Mouse (Mus musculus) 3134 (cell line): ENCODE measurements around the gene Med9.
"Not testable (repeated sequence)": the region's sequence is repeated elsewhere in the genome, so short reads cannot be mapped to it uniquely, and the experiment has no call there.

Experiments used
- DNase-seq: peaks from one replicate; pipeline ENCODE4 v3.0.0-alpha.2; 2011; ENCODE audit warnings: low spot score; ENCODE audit not compliant: insufficient read length; ENCODE audit errors: extremely low read depth

Med9 gene

DNA sequence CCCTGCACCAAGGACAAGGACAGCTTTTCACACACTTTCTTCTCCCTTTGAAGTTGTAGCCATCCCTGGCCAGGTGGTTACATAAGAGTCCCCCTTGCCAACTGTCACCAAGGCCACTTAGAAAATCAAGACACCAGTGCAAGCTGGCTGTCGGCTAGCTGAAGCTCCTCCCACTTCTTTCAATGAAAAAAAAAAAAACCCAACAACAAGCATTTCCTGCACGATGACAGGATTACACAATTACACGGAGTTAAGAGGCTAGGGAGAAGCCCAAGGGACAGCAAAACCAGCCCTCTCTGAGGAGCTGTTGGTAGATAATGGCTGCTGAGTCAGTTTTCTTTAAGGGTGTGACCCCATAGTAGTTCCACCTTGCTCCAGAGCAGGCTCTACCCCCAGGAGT, 6.6 kb upstream of the Med9 start:
- no peak for DNase-seq

DNA sequence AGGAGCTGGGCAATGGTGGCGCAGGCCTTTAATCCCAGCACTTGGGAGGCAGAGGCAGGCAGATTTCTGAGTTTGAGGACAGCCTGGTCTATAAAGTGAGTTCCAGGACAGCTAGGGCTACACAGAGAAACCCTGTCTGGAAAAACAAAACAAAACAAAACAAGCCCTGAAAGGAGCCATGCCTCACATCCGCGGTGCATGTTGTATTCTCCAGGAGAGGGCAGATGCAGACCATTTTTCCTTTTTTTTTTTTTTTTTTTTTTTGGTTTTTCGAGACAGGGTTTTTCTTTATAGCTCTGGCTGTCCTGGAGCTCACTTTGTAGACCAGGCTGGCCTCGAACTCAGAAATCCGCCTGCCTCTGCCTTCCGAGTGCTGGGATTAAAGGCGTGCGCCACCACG, 3.2 kb upstream of the Med9 start:
- not testable (repeated sequence) for DNase-seq

DNA sequence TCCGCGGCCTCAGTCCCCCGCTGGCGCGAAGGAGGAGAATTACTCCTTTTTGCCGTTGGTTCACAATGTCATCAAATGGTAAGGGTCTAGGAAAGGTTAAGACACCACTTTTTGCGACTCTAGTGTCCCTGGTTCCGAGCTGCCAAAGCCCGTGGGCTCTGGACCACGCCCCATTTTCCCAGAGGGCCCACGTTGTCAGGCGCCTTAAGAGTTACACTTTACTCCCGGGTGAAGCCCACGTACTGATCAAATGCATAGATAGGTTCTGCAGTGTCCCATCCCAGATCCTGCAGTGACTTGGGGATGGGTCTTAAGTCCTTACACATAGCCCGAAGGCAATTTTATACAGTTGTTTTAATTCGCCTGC, 378 bp downstream of the Med9 start:
- DNase-seq, result no peak

DNA sequence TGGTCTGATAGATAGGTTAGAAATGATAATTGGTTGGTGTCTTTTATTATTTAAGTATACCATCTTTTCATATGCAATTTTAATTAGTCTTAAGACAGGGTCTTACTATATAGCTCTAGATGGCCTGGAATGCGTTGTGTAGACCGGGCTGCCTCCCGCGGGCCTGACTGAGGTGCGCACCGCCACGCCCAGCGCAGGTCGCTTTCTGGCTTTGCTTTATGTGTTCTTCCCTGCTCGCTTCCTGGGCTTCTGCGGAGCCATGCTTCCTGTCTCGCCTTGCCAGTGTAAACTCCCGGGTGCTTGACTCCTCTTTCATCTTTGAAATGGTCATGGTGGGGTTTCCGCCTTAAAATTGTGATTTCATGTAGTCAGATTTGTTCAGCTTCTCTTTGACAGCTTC, 4.9 kb downstream of the Med9 start:
- no peak for DNase-seq

DNA sequence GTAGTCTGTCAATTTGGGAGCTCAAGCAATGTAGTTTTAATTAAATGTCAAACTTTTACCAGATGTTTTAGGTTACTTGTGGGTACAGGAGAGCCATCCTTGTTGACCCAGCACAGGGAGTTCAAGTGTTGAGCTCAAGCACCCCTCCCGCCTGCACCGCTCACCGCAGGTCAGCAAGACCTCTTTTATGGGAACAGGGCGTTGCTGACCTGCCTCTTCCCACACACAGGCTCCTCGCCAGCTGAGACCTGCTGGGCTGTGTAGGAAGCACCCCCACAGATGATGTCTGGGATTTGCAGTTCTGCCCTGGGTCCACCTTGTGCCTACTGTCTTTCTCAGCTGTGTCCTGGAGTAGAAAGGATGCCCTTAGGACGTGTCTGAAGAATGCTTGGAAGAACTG, 8.7 kb downstream of the Med9 start:
- DNase-seq, result no peak

DNA sequence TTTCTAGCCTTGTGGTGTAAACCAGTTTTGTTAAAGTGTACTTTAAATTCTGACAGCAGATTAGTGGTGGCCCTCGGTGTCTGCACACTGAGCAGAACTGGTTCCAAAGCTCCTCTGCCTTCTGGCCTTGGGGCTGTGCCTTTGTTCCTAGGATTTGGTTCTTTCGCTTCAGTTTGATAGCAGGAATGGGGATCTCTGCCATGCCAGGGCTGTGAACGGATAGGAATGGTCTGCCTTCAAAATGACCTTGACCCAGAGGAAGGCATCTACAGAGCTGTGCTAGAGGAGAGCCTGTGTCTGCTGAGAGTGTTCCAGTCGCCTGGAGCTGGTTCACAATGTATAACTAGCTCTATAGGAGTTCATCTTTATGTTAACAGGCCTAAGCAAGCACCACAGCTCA, 11.4 kb downstream of the Med9 start:
- no peak for DNase-seq

DNA sequence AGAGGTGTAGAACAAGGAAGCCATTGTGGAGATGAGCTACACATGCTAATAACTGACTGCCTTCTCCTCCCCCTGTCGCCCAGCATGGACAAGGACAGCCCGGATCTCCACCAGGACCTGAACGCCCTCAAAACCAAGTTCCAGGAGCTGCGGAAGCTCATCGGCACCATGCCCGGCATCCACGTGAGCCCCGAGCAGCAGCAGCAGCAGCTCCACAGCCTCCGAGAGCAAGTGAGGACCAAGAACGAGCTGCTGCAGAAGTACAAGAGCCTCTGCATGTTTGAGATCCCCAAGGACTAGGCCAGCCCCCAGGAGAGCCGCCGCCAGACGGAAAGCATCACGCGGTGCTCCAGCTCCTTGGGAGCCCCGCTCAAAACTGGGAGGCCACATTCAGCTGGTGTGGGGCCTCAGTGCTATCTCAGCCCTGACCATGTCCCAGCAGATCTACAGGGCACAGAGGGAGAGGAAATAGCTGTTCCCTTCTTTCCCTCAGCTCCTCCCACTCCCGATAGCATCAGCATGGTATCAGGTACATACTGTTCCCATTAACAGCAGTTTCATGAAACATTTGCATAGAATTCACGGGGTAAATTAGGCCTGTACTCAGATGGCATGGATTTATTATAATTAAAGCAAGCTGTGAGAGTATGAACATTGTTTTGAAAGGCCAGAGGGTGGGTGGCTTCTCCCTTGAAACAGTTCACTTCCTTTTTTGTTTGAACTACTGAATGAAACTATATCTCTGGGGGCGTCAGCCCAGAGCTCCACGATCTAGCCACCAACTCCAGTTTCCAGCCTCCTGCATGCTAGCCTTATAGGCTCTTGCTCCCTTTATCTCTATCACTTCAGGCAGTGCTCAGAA, 12.7 kb downstream of the Med9 start:
- DNase-seq, result no peak

DNA sequence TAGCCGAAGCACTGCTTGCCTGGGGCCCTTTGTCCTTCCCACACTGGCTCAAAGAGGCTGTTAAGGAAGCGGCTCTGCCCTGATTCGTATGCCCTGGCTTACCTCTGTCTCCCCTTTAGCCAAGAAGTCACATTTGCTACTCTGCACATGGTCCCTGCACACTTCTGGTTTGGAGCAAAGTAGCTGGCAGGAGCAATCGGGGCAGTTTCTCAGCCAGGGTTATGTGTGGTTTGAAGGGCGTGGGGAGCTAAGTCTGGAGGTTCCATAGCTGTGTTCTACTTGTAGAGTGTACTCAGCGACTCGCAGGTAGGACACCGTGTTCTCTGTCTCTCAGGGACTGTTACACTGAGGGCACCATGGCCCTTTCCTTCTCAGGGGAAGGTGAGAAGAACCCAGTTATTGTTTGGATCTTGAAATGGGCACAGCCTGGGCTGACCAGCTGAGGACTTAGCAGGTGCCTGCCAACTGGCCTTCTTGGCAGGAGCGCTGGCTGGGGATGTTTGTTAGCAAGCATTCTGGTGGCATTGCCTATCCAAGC, 13.4 kb downstream of the Med9 start:
- DNase-seq, result no peak

DNA sequence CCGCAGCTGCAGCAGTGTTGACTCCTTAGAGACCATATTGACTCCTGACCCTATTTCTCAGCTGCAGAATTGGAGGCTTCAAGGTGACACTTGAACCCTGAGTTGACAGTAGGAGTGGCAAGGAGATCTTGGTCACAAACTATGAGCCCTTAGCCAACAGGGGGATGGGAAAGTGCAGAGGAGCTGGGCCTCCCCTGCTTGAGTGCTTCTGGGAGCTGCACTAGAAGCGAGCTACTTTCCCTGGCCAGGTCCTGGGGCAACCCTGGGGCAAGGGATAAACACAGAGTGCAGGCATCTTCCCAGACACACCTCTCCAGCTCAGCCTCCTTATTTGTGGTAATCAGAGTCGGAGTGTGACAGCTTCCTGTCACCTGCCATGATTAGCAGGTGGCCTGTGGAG, 14.6 kb downstream of the Med9 start:
- no peak for DNase-seq

DNA sequence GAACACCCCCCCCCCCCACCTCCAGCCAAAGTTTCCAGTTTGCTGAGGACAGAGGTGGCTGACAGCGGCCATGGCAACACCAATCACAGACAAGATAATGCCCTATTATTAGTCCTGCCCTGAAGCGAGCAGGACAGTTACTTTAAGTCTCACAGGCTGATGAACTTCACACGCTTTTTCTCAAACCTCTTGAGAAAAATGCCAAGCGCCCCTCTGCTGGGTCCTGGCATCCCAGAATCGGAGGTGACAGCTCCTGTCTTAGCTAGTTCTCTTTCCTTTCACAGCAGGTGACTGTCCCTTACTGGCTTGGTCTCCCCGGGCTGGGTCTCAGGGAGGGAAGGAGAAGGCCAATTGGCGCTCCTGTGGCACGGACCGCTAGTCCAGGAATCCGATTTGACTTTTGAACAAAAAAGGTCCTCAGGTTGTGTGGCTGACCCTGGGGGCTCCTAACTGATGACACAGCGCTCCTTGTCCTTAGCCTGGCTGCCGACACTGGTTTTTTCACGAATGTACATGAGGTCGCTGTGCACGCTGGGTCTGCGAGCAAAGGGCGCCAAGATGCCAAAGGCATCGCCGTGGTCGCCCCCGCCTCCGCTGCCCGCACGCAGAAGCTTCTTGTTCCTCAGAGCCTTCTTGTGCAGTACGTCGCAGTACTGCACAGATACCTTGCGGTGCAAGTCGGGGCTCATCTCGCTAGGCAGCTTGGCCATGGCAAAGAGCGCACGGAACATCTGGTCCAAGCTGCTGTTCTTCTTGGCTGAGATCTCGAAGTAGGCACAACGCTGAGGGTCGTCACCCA, 15.6 kb downstream of the Med9 start:
- peak; percentile 31 for DNase-seq

DNA sequence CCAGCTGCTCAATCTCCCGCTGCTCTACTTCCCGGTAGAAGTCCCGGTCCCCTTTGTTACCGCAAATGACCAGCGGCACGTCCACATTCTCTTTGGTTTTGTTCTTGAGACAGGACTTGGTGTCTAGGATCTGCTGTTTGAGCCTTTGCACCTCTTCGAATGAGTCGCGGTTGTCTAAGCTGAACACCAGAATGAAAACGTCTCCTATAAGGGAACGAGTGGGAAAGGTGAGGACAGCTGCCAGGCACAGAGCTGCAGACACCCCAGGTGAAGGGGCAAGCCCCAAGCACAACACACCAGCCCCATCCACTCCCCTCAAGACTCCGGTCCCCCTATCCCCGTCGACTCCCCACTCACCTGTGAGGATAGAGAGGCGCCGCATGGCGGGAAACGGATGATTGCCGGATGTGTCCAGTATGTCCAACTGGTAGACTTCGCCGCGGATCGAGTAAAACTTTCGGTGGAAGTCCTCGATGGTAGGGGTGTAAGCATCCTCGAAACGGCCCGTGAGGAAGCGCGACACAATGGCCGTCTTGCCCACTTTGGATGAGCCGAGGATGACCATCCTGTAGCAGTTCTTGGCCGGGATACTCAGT, 16.3 kb downstream of the Med9 start:
- peak; percentile 23 for DNase-seq

DNA sequence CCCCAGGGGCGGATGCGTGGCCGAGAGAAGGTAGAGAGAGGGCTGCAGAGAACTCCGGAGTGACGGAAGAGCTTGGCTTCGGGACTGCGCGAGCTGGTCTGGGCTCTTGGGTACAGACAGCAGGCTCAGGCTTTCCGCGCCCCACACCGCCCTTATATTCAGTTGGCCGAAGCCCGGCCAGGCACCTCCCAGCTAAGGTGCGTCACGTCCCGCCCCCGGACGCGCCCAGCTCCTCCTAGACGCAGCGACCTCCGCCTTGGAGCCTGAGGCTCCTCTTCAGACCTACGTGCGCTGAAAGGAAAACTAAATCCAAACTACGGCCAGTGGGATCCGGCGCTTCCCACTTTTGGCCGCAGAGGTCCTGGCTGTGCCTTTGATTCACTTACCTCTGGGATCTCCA, 16.8 kb downstream of the Med9 start, which contains the start of gene Rasd1:
Gene Rasd1 (minus strand): TSS at position 127 of the 400 bp plus-strand sequence.
- peak; percentile 29 for DNase-seq

DNA sequence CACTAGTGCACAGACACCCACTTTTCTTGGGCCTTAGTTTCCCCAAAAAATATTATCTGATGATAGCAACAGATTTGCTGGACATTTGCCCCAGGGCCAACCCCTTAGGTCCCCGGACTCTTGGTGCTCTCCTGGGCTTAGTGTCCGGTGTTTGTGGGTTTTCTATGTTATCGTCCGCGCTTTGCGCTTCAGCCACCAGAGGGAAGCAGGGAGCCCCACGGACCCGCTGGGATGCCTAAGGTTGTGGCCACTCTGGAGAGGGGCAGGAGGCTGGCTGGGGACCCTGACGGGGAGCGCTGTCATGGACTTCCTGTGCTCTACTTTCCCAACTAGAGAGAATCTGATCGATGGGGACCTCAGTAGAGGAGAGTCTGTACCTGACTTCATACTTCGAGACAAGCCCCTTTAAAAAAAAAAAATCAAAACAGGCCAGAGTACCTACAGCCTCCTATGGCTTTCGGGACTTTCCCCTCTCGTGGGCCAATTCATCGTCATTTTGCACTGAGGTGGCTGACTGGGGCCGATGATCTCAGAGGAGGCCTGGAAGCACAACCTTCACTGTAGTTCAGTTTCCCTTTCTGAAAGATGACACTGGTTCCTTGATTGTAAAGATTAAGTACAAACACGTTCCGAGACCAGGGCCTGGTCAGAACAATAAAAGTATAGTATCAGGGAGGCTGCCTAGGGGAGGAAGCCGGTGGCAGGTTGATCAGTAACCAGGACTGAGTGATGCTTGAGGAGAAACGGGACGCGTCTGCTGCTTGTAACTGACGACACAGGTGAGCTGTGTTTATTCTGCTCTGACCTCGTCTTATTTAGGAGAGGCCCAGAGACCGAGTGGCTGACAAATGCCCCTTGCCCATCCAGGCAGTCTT, 17.5 kb downstream of the Med9 start:
- peak; percentile 64 for DNase-seq

DNA sequence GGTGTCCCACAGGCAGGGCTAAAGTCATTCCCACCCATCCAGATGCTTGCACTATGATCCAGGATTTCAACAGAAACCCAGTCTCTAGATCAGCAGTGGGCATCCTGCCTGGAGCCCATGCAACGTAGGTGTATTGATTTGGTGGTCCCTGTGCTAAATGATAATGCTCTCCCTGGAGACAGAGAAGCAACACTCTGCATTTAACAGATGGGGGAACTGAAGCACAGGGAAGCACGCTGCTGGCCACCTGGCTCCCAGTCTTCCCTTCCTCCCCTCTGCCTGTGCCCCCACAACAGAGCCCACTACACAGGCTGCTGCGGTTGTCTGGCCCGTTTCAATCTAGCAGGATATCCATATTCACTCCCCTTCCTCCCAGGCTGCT, 18.1 kb downstream of the Med9 start:
- DNase-seq, result no peak

DNA sequence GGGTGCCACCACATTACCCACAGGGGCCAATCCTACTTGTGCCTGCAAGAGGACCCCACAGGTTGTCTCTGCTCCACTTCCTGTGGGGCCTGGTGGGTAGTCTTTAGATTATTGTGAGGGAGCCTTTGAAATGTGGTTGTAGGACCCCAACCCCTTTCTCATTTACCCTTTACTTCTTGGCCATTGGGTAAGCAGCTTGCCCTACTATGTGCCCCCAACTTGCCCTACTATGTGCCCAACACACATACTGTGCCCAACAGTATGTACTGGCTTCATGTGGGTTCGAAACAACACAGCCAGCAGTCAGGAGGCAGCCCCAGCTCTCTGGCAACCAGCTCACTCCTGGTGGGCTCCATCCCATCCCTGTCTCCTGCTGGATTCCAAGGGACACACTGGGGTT, 19.8 kb downstream of the Med9 start:
- no peak for DNase-seq

DNA sequence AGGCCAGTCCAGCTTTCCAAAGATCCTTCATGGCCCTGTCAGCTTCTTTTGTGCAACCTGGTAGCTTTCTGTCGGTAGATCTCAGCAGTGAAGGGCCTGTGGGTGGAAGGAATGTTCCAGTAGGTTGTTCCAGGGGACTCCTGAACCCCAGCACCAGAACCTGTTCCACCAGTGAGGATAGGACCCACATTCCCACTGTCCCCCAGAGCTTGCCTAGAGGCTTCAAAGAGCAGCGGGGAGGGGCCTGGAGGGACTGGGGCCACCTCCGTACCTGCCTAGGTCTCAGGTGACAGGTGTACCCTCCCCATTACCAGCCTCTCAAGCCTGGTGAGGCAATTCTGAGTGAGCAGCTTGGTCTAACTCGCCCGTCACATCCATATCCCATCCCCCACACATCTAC, 22.8 kb downstream of the Med9 start:
- no peak for DNase-seq

DNA sequence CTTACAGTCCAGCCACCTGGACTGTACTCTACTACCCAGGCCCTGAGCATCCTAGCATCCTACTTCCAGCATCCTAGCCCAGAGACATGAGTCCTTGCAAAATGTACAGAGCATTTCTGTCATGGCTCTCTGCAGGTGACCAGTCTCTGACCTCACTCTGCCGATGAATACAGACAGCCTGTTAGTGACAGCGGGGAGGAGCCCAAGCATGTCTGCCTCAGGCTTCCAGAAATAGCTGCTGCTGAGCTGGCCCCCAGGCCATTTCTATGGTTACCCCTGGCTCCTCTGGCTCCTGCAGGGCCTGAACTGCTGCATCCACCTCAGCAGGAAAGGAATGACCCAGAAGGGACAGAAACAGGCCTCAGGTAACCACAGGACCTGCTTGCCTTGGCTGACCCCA, 23.7 kb downstream of the Med9 start:
- DNase-seq, result no peak

DNA sequence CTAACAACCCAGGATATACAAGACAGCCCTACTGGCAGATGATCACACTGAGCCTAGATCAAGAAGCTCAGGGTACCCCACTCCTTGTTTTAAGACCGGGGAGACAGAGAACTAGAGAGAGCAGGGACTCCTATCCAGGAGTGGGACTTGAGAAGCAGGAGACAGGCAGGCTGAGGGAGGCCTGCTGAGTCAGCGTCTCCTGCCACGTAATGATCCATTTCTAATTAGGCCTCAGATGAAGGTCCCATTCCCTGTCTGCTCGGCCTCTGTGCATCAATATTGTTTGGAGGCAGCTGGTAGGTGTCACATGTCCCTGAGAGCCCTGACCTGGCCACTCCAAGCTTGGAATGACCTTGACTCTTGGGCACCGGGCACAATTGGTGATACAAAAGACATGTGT, 25.4 kb downstream of the Med9 start:
- DNase-seq, result no peak

DNA sequence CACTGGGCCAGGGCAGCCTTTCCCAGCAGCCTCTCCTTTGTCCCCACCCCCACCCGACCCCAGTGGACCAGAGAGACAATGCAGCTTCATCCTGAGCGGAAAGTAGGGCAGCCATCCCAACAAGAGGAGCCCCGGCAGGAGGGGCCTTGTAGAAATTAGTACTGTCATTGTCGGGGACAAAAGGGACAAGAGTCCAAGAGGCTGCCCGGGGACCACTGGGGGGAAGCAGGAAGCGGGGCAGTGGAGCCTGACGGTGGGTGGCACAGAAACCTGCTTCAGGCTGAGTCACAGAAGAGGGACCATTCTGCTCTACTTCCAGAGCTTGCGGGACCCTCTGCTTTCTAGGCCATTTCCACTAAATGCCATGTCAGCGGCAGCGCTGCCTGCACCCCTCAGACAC, 27.2 kb downstream of the Med9 start:
- DNase-seq, result no peak

DNA sequence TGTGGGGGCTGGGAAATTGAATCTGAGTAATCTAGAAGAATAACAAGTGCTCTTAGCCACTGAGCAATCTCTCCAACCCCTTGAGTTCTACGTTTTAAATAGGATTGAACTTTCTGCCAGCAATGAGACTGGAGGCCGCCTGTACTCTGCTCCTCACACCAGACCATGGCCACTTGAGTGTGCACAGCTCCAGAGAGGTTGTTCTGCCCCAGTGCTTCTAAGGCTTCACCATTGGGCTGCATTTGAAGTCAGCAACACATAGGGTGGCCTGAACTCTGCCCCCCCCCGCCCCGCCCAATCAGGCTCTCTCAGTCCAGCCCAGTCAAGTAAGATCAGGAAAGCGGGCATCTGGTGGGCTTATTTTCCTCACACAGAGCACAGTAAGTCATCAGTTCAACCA, 29.8 kb downstream of the Med9 start:
- no peak for DNase-seq

DNA sequence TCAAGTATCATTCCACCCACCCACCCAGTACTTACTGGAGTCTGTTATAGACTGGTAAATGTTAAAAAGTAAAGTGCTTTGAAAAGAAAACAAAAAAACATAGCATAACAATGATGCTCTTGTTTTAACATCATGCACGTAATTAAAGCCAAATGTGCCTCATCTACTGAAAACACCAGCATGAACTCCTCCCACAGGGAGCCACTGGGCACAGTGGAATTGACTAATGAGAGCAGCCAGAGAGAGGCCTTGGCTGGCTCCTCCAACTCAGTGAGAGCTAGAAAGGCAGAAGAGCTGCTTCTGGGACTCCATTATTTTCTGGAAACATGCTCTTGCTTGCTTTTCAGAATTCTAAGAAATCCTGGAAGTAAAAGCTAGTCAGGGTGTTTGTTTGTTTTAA, 41.4 kb downstream of the Med9 start:
- no peak for DNase-seq
